Mouse (Mus musculus) CD8-positive naive resting alpha-beta T cell, adult 2 months (primary cell): ENCODE results near the gene Cluh.

Source experiments
- DNase-seq, 2 experiments: peaks; one replicate each; pipeline ENCODE4 v3.0.0; 2022; ENCODE audit warnings: low read depth in 2 of 2, low spot score in 2 of 2

Cluh gene

GRCm38 (mm10) chr11:74647966-74648365, 1.3 kb upstream of the Cluh start:
- no peak for DNase-seq

GRCm38 (mm10) chr11:74648676-74649075, 619 bp upstream of the Cluh start:
- DNase-seq, result no peak

- DNase-seq, result peak in 1 of 2 experiments; percentile 8
These were observed 604 bp downstream of the Cluh start for GRCm38 (mm10) chr11:74649647-74650551.

- DNase-seq, result no peak
These were observed 1.3 kb downstream of the Cluh start for GRCm38 (mm10) chr11:74650576-74651100.

- DNase-seq, result no peak
These were observed 3.5 kb downstream of the Cluh start for GRCm38 (mm10) chr11:74652791-74653191.

GRCm38 (mm10) chr11:74653385-74653784, 4.1 kb downstream of the Cluh start:
- DNase-seq, result no peak

GRCm38 (mm10) chr11:74655941-74656340, 6.6 kb downstream of the Cluh start:
- no peak for DNase-seq

GRCm38 (mm10) chr11:74660336-74660735, 11.0 kb downstream of the Cluh start:
- DNase-seq, result no peak

- DNase-seq, result no peak
These were observed 12.3 kb downstream of the Cluh start for GRCm38 (mm10) chr11:74661641-74662040.

- no peak for DNase-seq
These were observed 12.9 kb downstream of the Cluh start for GRCm38 (mm10) chr11:74662221-74662620.

- no peak for DNase-seq
These were observed 15.0 kb downstream of the Cluh start for GRCm38 (mm10) chr11:74664279-74664678.

- DNase-seq, result no peak
These were observed 15.6 kb downstream of the Cluh start for GRCm38 (mm10) chr11:74664906-74665305.

- DNase-seq, result no peak
These were observed 16.5 kb downstream of the Cluh start for GRCm38 (mm10) chr11:74665631-74666283.

GRCm38 (mm10) chr11:74666284-74666652, 17.0 kb downstream of the Cluh start:
- no peak for DNase-seq

GRCm38 (mm10) chr11:74666776-74667581, 17.7 kb downstream of the Cluh start:
- DNase-seq, result no peak

GRCm38 (mm10) chr11:74667582-74668010, 18.3 kb downstream of the Cluh start:
- DNase-seq, result no peak

GRCm38 (mm10) chr11:74668466-74668865, 19.2 kb downstream of the Cluh start:
- no peak for DNase-seq

- DNase-seq, result no peak
These were observed 19.7 kb downstream of the Cluh start for GRCm38 (mm10) chr11:74668971-74669370.

GRCm38 (mm10) chr11:74670151-74670550, 20.9 kb downstream of the Cluh start:
- DNase-seq, result no peak

GRCm38 (mm10) chr11:74671013-74671412, 21.7 kb downstream of the Cluh start:
- no peak for DNase-seq

GRCm38 (mm10) chr11:74671839-74672238, 22.5 kb downstream of the Cluh start:
- no peak for DNase-seq
